Mouse (Mus musculus) frontal cortex, postnatal 25 days (tissue): ENCODE results near the gene Speer4c.
"Not testable (repeated sequence)": the region's sequence is repeated elsewhere in the genome, so short reads cannot be mapped to it uniquely, and the experiment has no call there.

Experiments
- DNase-seq, 2 experiments: peaks; one replicate each; pipeline ENCODE4 v3.0.0; 2022; ENCODE audit warnings: low spot score in 2 of 2

Gene Speer4c

GRCm38 (mm10) chr5:15714171-15714570, at the start of gene Speer4c:
Gene Speer4c, minus strand, starts transcription at chr5:15714271.
- DNase-seq: not testable (repeated sequence)

- no peak for DNase-seq
Measured at GRCm38 (mm10) chr5:15747478-15748255, 33.6 kb upstream of the Speer4c start.

GRCm38 (mm10) chr5:15734097-15734867, 20.2 kb upstream of the Speer4c start:
- DNase-seq: no peak

GRCm38 (mm10) chr5:15702891-15703290, 11.2 kb downstream of the Speer4c start:
- DNase-seq: not testable (repeated sequence)

- not testable (repeated sequence) for DNase-seq
Measured at GRCm38 (mm10) chr5:15697719-15698118, 16.4 kb downstream of the Speer4c start.

GRCm38 (mm10) chr5:15691849-15692248, 22.2 kb downstream of the Speer4c start:
- not testable (repeated sequence) for DNase-seq

- DNase-seq: not testable (repeated sequence)
Measured at GRCm38 (mm10) chr5:15690822-15691221, 23.2 kb downstream of the Speer4c start.

GRCm38 (mm10) chr5:15689659-15690213, 24.3 kb downstream of the Speer4c start:
- DNase-seq: not testable (repeated sequence)

GRCm38 (mm10) chr5:15688874-15689658, 25.0 kb downstream of the Speer4c start:
- DNase-seq: not testable (repeated sequence)

- not testable (repeated sequence) for DNase-seq
Measured at GRCm38 (mm10) chr5:15681301-15682035, 32.6 kb downstream of the Speer4c start.

- not testable (repeated sequence) for DNase-seq
Measured at GRCm38 (mm10) chr5:15679980-15680949, 33.8 kb downstream of the Speer4c start.

- DNase-seq: not testable (repeated sequence)
Measured at GRCm38 (mm10) chr5:15678907-15679306, 35.2 kb downstream of the Speer4c start.

- not testable (repeated sequence) for DNase-seq
Measured at GRCm38 (mm10) chr5:15677750-15678149, 36.3 kb downstream of the Speer4c start.

- not testable (repeated sequence) for DNase-seq
Measured at GRCm38 (mm10) chr5:15674429-15675244, 39.4 kb downstream of the Speer4c start.

GRCm38 (mm10) chr5:15673989-15674388, 40.1 kb downstream of the Speer4c start:
- not testable (repeated sequence) for DNase-seq

- not testable (repeated sequence) for DNase-seq
Measured at GRCm38 (mm10) chr5:15670789-15671188, 43.3 kb downstream of the Speer4c start.

GRCm38 (mm10) chr5:15663847-15664246, 50.2 kb downstream of the Speer4c start:
- DNase-seq: not testable (repeated sequence)
